Mouse (Mus musculus): ENCODE results near the gene Dpm2.

Gene Dpm2

GRCm38 (mm10) chr2:32570698-32571494 is at the start of gene Dpm2:
Gene Dpm2, plus strand, starts transcription at chr2:32570858.
- DNase-seq (ENCODE audit: low spot score), result peak; percentile 90

GRCm38 (mm10) chr2:32524536-32525031 is 46.1 kb upstream of the Dpm2 start:
- no peak for DNase-seq (ENCODE audit: low spot score)

GRCm38 (mm10) chr2:32525816-32526215 is 44.8 kb upstream of the Dpm2 start:
- DNase-seq (ENCODE audit: low spot score), result no peak

- DNase-seq (ENCODE audit: low spot score), result no peak
Measured at GRCm38 (mm10) chr2:32527468-32527966, 43.1 kb upstream of the Dpm2 start.

- no peak for DNase-seq (ENCODE audit: low spot score)
Measured at GRCm38 (mm10) chr2:32528326-32528725, 42.3 kb upstream of the Dpm2 start.

- no peak for DNase-seq (ENCODE audit: low spot score)
Measured at GRCm38 (mm10) chr2:32530479-32530878, 40.2 kb upstream of the Dpm2 start.

- DNase-seq (ENCODE audit: low spot score), result no peak
Measured at GRCm38 (mm10) chr2:32533163-32533562, 37.5 kb upstream of the Dpm2 start.

- no peak for DNase-seq (ENCODE audit: low spot score)
Measured at GRCm38 (mm10) chr2:32534061-32534732, 36.5 kb upstream of the Dpm2 start.

- DNase-seq (ENCODE audit: low spot score), result peak; percentile 100
Measured at GRCm38 (mm10) chr2:32534733-32535471, 35.8 kb upstream of the Dpm2 start, which contains the start of gene Fam102a. Gene Fam102a, plus strand, starts transcription at chr2:32535332.

- DNase-seq (ENCODE audit: low spot score), result peak; percentile 81
Measured at GRCm38 (mm10) chr2:32535501-32535991, 35.1 kb upstream of the Dpm2 start.

GRCm38 (mm10) chr2:32536086-32536633 is 34.5 kb upstream of the Dpm2 start:
- DNase-seq (ENCODE audit: low spot score), result peak; percentile 72

GRCm38 (mm10) chr2:32536634-32537359 is 33.9 kb upstream of the Dpm2 start:
- peak; percentile 68 for DNase-seq (ENCODE audit: low spot score)

- DNase-seq (ENCODE audit: low spot score), result peak; percentile 62
Measured at GRCm38 (mm10) chr2:32537360-32537905, 33.2 kb upstream of the Dpm2 start.

- DNase-seq (ENCODE audit: low spot score), result no peak
Measured at GRCm38 (mm10) chr2:32537941-32538340, 32.7 kb upstream of the Dpm2 start.

GRCm38 (mm10) chr2:32538461-32538860 is 32.2 kb upstream of the Dpm2 start:
- no peak for DNase-seq (ENCODE audit: low spot score)

GRCm38 (mm10) chr2:32539452-32539981 is 31.1 kb upstream of the Dpm2 start:
- DNase-seq (ENCODE audit: low spot score), result no peak

GRCm38 (mm10) chr2:32541333-32541908 is 29.2 kb upstream of the Dpm2 start:
- no peak for DNase-seq (ENCODE audit: low spot score)

GRCm38 (mm10) chr2:32541986-32542573 is 28.6 kb upstream of the Dpm2 start:
- DNase-seq (ENCODE audit: low spot score), result no peak

- no peak for DNase-seq (ENCODE audit: low spot score)
Measured at GRCm38 (mm10) chr2:32543031-32543449, 27.6 kb upstream of the Dpm2 start.

- DNase-seq (ENCODE audit: low spot score), result no peak
Measured at GRCm38 (mm10) chr2:32546951-32547350, 23.7 kb upstream of the Dpm2 start.

Data from testis, postnatal 10 days (tissue).